ENCODE assay signal across 28 mouse cellular contexts in genomic region chr2:11665326-11665725, GRCm38 (mm10). TPM values are rescaled to one million over a fixed set of nuclear protein-coding genes. Genes with fewer than 3 reads are reported as not detected.
DNase-seq lines count a peak whose midpoint lies in the region; ATAC-seq and TF ChIP-seq lines count a peak whose summit lies in the region.
"Had no signal": no experiment of that assay in that cellular context is flagged by ENCODE, and none has a peak within 500 bp of the region (broad histone marks: within the 10 kb centered on the region; RNA-seq: fewer than 3 reads in every experiment).

No protein-coding gene starts in this region.

- WGBS in heart, embryonic 11.5 days (ENCODE audit: insufficient replicate concordance), result 80% methylated on average over 3 of the region's 3 CpGs
- WGBS in kidney, embryonic 14.5 days, result 85% methylated on average over 3 of the region's 3 CpGs
- WGBS in stomach, postnatal 0 days, result 90% methylated on average over 3 of the region's 3 CpGs

- no peak overlapping the region for H3K4me3 ChIP-seq in heart, embryonic 11.5 days (ENCODE audit: low read depth, low read length)
- H3K4me3 ChIP-seq in kidney, embryonic 14.5 days (ENCODE audit: low read length), result no peak overlapping the region
- H3K4me3 ChIP-seq in stomach, postnatal 0 days (ENCODE audit: low read depth, low read length), result no peak overlapping the region
- H3K4me3 ChIP-seq: forebrain, embryonic 12.5 days; hindbrain, embryonic 13.5 days; midbrain, embryonic 13.5 days; neural tube, embryonic 12.5 days had no signal

- no peak overlapping the region for H3K9ac ChIP-seq in heart, embryonic 11.5 days (ENCODE audit: low read depth, low read length)
- no peak overlapping the region for H3K9ac ChIP-seq in kidney, embryonic 14.5 days (ENCODE audit: low read depth, low read length)
- H3K9ac ChIP-seq in stomach, postnatal 0 days (ENCODE audit: low read length), result no peak overlapping the region
- H3K9ac ChIP-seq: forebrain, embryonic 12.5 days; hindbrain, embryonic 13.5 days; midbrain, embryonic 13.5 days; neural tube, embryonic 12.5 days had no signal

- H3K36me3 ChIP-seq in heart, embryonic 11.5 days (ENCODE audit: control insufficient read depth, insufficient read depth, low read length), result no peaks in the 10 kb centered on the region
- H3K36me3 ChIP-seq in kidney, embryonic 14.5 days (ENCODE audit: control insufficient read depth, insufficient read depth, low read length), result no peaks in the 10 kb centered on the region
- H3K36me3 ChIP-seq in stomach, postnatal 0 days (ENCODE audit: control insufficient read depth, insufficient read depth, low read length), result no peaks in the 10 kb centered on the region
- H3K36me3 ChIP-seq: forebrain, embryonic 12.5 days; hindbrain, embryonic 13.5 days; midbrain, embryonic 13.5 days; neural tube, embryonic 12.5 days had no signal

- no peak for ATAC-seq in heart, embryonic 11.5 days (replicated peaks; ENCODE audit: insufficient number of reproducible peaks, low FRiP score, low TSS enrichment)
- ATAC-seq in kidney, embryonic 14.5 days (ENCODE audit: low FRiP score, low TSS enrichment), result no peak
- ATAC-seq in stomach, postnatal 0 days (ENCODE audit: low FRiP score, low TSS enrichment), result no peak
- ATAC-seq: midbrain, embryonic 13.5 days had no signal

- H3K4me1 ChIP-seq in heart, embryonic 11.5 days (ENCODE audit: control insufficient read depth, insufficient read depth, low read length), result no peaks in the 10 kb centered on the region
- no peaks in the 10 kb centered on the region for H3K4me1 ChIP-seq in kidney, embryonic 14.5 days (ENCODE audit: control insufficient read depth, insufficient read depth, low read length)
- H3K4me1 ChIP-seq in stomach, postnatal 0 days (replicated peaks; ENCODE audit: control insufficient read depth, insufficient read depth), result no peaks in the 10 kb centered on the region
- H3K4me1 ChIP-seq: forebrain, embryonic 12.5 days; hindbrain, embryonic 13.5 days; midbrain, embryonic 13.5 days; neural tube, embryonic 12.5 days had no signal

- no peak overlapping the region for H3K4me2 ChIP-seq in heart, embryonic 11.5 days
- no peak overlapping the region for H3K4me2 ChIP-seq in kidney, embryonic 14.5 days (replicated peaks; ENCODE audit: low read depth, low read length)
- no peak overlapping the region for H3K4me2 ChIP-seq in stomach, postnatal 0 days (replicated peaks; ENCODE audit: low read depth)
- H3K4me2 ChIP-seq: forebrain, embryonic 12.5 days; hindbrain, embryonic 13.5 days; midbrain, embryonic 13.5 days; neural tube, embryonic 12.5 days had no signal

- no peak for TF ChIP-seq CTCF in stomach, postnatal 0 days (IDR thresholded peaks at IDR 0.05; ENCODE audit: low read depth)

- no peak for TF ChIP-seq EP300 in stomach, postnatal 0 days (optimal IDR thresholded peaks at IDR 0.05)

- H3K27me3 ChIP-seq in heart, embryonic 11.5 days (ENCODE audit: control insufficient read depth, insufficient read depth, low read length), result no peaks in the 10 kb centered on the region
- no peaks in the 10 kb centered on the region for H3K27me3 ChIP-seq in kidney, embryonic 14.5 days (ENCODE audit: control insufficient read depth, insufficient read depth, low read length)
- H3K27me3 ChIP-seq in stomach, postnatal 0 days (ENCODE audit: control insufficient read depth, insufficient read depth, low read length), result no peaks in the 10 kb centered on the region
- H3K27me3 ChIP-seq: forebrain, embryonic 12.5 days; hindbrain, embryonic 13.5 days; midbrain, embryonic 13.5 days; neural tube, embryonic 12.5 days had no signal

- H3K9me3 ChIP-seq in heart, embryonic 11.5 days (replicated peaks; ENCODE audit: control insufficient read depth, low read length), result no peaks in the 10 kb centered on the region
- H3K9me3 ChIP-seq in kidney, embryonic 14.5 days (ENCODE audit: control insufficient read depth, low read length), result no peaks in the 10 kb centered on the region
- H3K9me3 ChIP-seq in stomach, postnatal 0 days (ENCODE audit: control insufficient read depth, low read length), result no peaks in the 10 kb centered on the region
- H3K9me3 ChIP-seq: forebrain, embryonic 12.5 days; hindbrain, embryonic 13.5 days; midbrain, embryonic 13.5 days; neural tube, embryonic 12.5 days had no signal

- DNase-seq in adrenal gland, adult 2 months, result peak; percentile 26
- no peak for DNase-seq in adrenal gland, adult 18-20 months (ENCODE audit: low spot score in 2 of 2)
- DNase-seq in heart, adult 18-20 months, result peak; percentile 53 to 57
- DNase-seq in kidney, adult 8-10 months, result peak; percentile 71 to 77
- no peak for DNase-seq in stomach, postnatal 0 days (ENCODE audit: low spot score)
- no peak for DNase-seq in embryo, embryonic 9.5 days (ENCODE audit: extremely low spot score)
- DNase-seq: cerebellum, adult 8-10 months; lung, postnatal 10 days; right cerebral cortex, postnatal 4 days; thymus, postnatal 14 days had no signal

- H3K27ac ChIP-seq in heart, embryonic 11.5 days (ENCODE audit: low read depth, low read length), result no peak overlapping the region
- H3K27ac ChIP-seq in kidney, embryonic 14.5 days (ENCODE audit: low read depth, low read length), result no peak overlapping the region
- no peak overlapping the region for H3K27ac ChIP-seq in stomach, postnatal 0 days (replicated peaks)
- H3K27ac ChIP-seq: forebrain, embryonic 12.5 days; hindbrain, embryonic 13.5 days; midbrain, embryonic 13.5 days; neural tube, embryonic 12.5 days had no signal

RNA-seq across cellular contexts. Expression of gene Il2ra, which starts 22.7 kb away (rescaled TPM):
- under 1 TPM; 0.29 to 0.41 TPM for total RNA-seq in adrenal gland, adult 2 months (2021)
- 0.07 TPM in 1 of 2 replicates, not detected in the other for polyA plus RNA-seq in adrenal gland, adult 2 months (2012; rRNA removed)
- under 1 TPM; 0.20 to 0.35 TPM for total RNA-seq in adrenal gland, adult 18-20 months (2021)
- 1 to 10 TPM in 1 of 2 experiments, under 1 TPM in 1; 0.62 to 1.2 TPM for total RNA-seq in heart, adult 18-20 months (2021)
- polyA plus RNA-seq in heart, embryonic 11.5 days (2014; fragmentation: Nextera tagmentation; extraction: Ambion mirVana), result not detected in 2 replicates
- not detected in 2 replicates for polyA plus RNA-seq in kidney, embryonic 14.5 days (2014; fragmentation: Nextera tagmentation; extraction: Ambion mirVana)
- polyA plus RNA-seq in stomach, postnatal 0 days (2015; fragmentation: Nextera tagmentation; extraction: Ambion mirVana), result 0.02 TPM in 1 of 2 replicates, not detected in the other
- total RNA-seq: common myeloid progenitor, adult 5-6 weeks had no signal
- polyA plus RNA-seq: embryonic facial prominence, embryonic 11.5 days; forebrain, embryonic 12.5 days; intestine, embryonic 14.5 days; limb, embryonic 14.5 days; liver, embryonic 16.5 days; neural tube, embryonic 12.5 days had no signal

RNA-seq across cellular contexts. Expression of gene Gm17490, which starts 39.3 kb away (rescaled TPM):
- not detected for total RNA-seq in adrenal gland, adult 2 months (2021)
- not detected in 2 replicates for polyA plus RNA-seq in adrenal gland, adult 2 months (2012; rRNA removed)
- not detected for total RNA-seq in adrenal gland, adult 18-20 months (2021)
- not detected for total RNA-seq in heart, adult 18-20 months (2021)
- polyA plus RNA-seq in heart, embryonic 11.5 days (2014; fragmentation: Nextera tagmentation; extraction: Ambion mirVana), result not detected in 2 replicates
- polyA plus RNA-seq in kidney, embryonic 14.5 days (2014; fragmentation: Nextera tagmentation; extraction: Ambion mirVana), result not detected in 2 replicates
- not detected in 2 replicates for polyA plus RNA-seq in stomach, postnatal 0 days (2015; fragmentation: Nextera tagmentation; extraction: Ambion mirVana)
- total RNA-seq: common myeloid progenitor, adult 5-6 weeks; gastrocnemius, postnatal 36 days; layer of hippocampus, adult 18-20 months; layer of hippocampus, postnatal 25 days; left cerebral cortex, postnatal 10 days; megakaryocyte, adult 5-6 weeks had no signal
- polyA plus RNA-seq: embryonic facial prominence, embryonic 11.5 days; forebrain, embryonic 12.5 days; heart, embryonic 16.5 days; hindbrain, embryonic 13.5 days; intestine, embryonic 14.5 days; limb, embryonic 14.5 days; liver, embryonic 16.5 days; midbrain, embryonic 13.5 days; neural tube, embryonic 12.5 days; testis, adult 2 months had no signal

RNA-seq across cellular contexts. Expression of gene Il15ra, which starts 39.8 kb away (rescaled TPM):
- 10 to 100 TPM; 26.8 to 29.9 TPM for total RNA-seq in adrenal gland, adult 2 months (2021)
- 13.0 and 15.4 TPM in 2 replicates for polyA plus RNA-seq in adrenal gland, adult 2 months (2012; rRNA removed)
- 10 to 100 TPM; 25.0 to 26.0 TPM for total RNA-seq in adrenal gland, adult 18-20 months (2021)
- 10 to 100 TPM; 29.6 to 30.6 TPM for total RNA-seq in heart, adult 18-20 months (2021)
- polyA plus RNA-seq in heart, embryonic 11.5 days (2014; fragmentation: Nextera tagmentation; extraction: Ambion mirVana), result 5.8 and 6.7 TPM in 2 replicates
- polyA plus RNA-seq in kidney, embryonic 14.5 days (2014; fragmentation: Nextera tagmentation; extraction: Ambion mirVana), result 0.99 and 1.5 TPM in 2 replicates
- 2.5 and 3.4 TPM in 2 replicates for polyA plus RNA-seq in stomach, postnatal 0 days (2015; fragmentation: Nextera tagmentation; extraction: Ambion mirVana)
- polyA plus RNA-seq: forebrain, embryonic 12.5 days had no signal

Comparison
In these comparisons a context has a peak if more than half of its experiments do, and no peak if none do; other contexts are left out.
1. DNase-seq: peak in adrenal gland, adult 2 months (single experiment), heart, adult 18-20 months (2 of 2) and kidney, adult 8-10 months (2 of 2); none in adrenal gland, adult 18-20 months (0 of 2), stomach, postnatal 0 days (single experiment) and embryo, embryonic 9.5 days (single experiment).